Mouse (Mus musculus): ENCODE results near the gene Defb42. TPM values are rescaled to one million over a fixed set of nuclear protein-coding genes. Genes with fewer than 3 reads are reported as not detected.

Gene Defb42
- 0.31 and 0.36 TPM in 2 replicates for polyA plus RNA-seq (2015; fragmentation: Nextera tagmentation; extraction: Ambion mirVana)

GRCm38 (mm10) chr14:63046691-63047090 is at the start of gene Defb42:
Defb42 (plus strand) TSS chr14:63046991.
- H3K4me2 ChIP-seq (ENCODE audit: low read depth, low read length), result no peak within 1 kb of the TSS
- no peak for ATAC-seq (ENCODE audit: insufficient read depth, low FRiP score)
- no peaks in the 10 kb centered on the region for H3K27me3 ChIP-seq (ENCODE audit: control insufficient read depth, insufficient read depth, low read length)
- 72% methylated on average over 3 of the region's 3 CpGs for WGBS
- no peak within 1 kb of the TSS for H3K4me3 ChIP-seq (replicated peaks; ENCODE audit: low read length)
- H3K27ac ChIP-seq (ENCODE audit: low read length), result no peak within 1 kb of the TSS
- H3K36me3 ChIP-seq (ENCODE audit: control insufficient read depth, insufficient read depth, low read length), result no peaks in the 10 kb centered on the region
- no peaks in the 10 kb centered on the region for H3K4me1 ChIP-seq (ENCODE audit: control insufficient read depth, insufficient read depth, low read length)
- no peaks in the 10 kb centered on the region for H3K9me3 ChIP-seq (replicated peaks; ENCODE audit: control insufficient read depth, low read length)
- no peak within 1 kb of the TSS for H3K9ac ChIP-seq (ENCODE audit: low read length)

GRCm38 (mm10) chr14:62997777-62998176 is 49.0 kb upstream of the Defb42 start, which contains the start of gene Defb47:
Defb47 (plus strand) TSS chr14:62998077.
- Histone ChIP-seq H3K9ac (ENCODE audit: low read length) (no peak within 1 kb of the TSS), H3K36me3 (ENCODE audit: control insufficient read depth, insufficient read depth, low read length) (no peaks in the 10 kb centered on the region), H3K4me2 (ENCODE audit: low read depth, low read length) (no peak within 1 kb of the TSS), H3K4me3 (replicated peaks; ENCODE audit: low read length) (no peak within 1 kb of the TSS), H3K9me3 (replicated peaks; ENCODE audit: control insufficient read depth, low read length) (no peaks in the 10 kb centered on the region), H3K4me1 (ENCODE audit: control insufficient read depth, insufficient read depth, low read length) (no peaks in the 10 kb centered on the region), H3K27ac (ENCODE audit: low read length) (no peak within 1 kb of the TSS), H3K27me3 (ENCODE audit: control insufficient read depth, insufficient read depth, low read length) (no peaks in the 10 kb centered on the region)
- 83% methylated on average over 8 of the region's 8 CpGs for WGBS
- ATAC-seq (ENCODE audit: insufficient read depth, low FRiP score), result no peak

- H3K4me1 ChIP-seq (ENCODE audit: control insufficient read depth, insufficient read depth, low read length), result no peaks in the 10 kb centered on the region
- no peak overlapping the region for H3K9ac ChIP-seq (ENCODE audit: low read length)
- no peak for ATAC-seq (ENCODE audit: insufficient read depth, low FRiP score)
- no peaks in the 10 kb centered on the region for H3K36me3 ChIP-seq (ENCODE audit: control insufficient read depth, insufficient read depth, low read length)
- no peak overlapping the region for H3K27ac ChIP-seq (ENCODE audit: low read length)
- H3K9me3 ChIP-seq (replicated peaks; ENCODE audit: control insufficient read depth, low read length), result no peaks in the 10 kb centered on the region
- no peak overlapping the region for H3K4me3 ChIP-seq (replicated peaks; ENCODE audit: low read length)
- H3K27me3 ChIP-seq (ENCODE audit: control insufficient read depth, insufficient read depth, low read length), result no peaks in the 10 kb centered on the region
- H3K4me2 ChIP-seq (ENCODE audit: low read depth, low read length), result no peak overlapping the region
- 82% methylated on average over 4 of the region's 4 CpGs for WGBS
Observed at GRCm38 (mm10) chr14:62998977-62999376, 47.8 kb upstream of the Defb42 start.

- H3K4me1 ChIP-seq (ENCODE audit: control insufficient read depth, insufficient read depth, low read length), result no peaks in the 10 kb centered on the region
- no peaks in the 10 kb centered on the region for H3K27me3 ChIP-seq (ENCODE audit: control insufficient read depth, insufficient read depth, low read length)
- no peak overlapping the region for H3K4me3 ChIP-seq (replicated peaks; ENCODE audit: low read length)
- 65% methylated on average over 2 of the region's 2 CpGs for WGBS
- ATAC-seq (ENCODE audit: insufficient read depth, low FRiP score), result no peak
- no peaks in the 10 kb centered on the region for H3K36me3 ChIP-seq (ENCODE audit: control insufficient read depth, insufficient read depth, low read length)
- no peak overlapping the region for H3K27ac ChIP-seq (ENCODE audit: low read length)
- no peaks in the 10 kb centered on the region for H3K9me3 ChIP-seq (replicated peaks; ENCODE audit: control insufficient read depth, low read length)
- no peak overlapping the region for H3K4me2 ChIP-seq (ENCODE audit: low read depth, low read length)
- H3K9ac ChIP-seq (ENCODE audit: low read length), result no peak overlapping the region
Observed at GRCm38 (mm10) chr14:63002588-63002987, 44.2 kb upstream of the Defb42 start.

GRCm38 (mm10) chr14:63011471-63011870 is 35.3 kb upstream of the Defb42 start, which contains the start of gene Defb43:
Defb43 (plus strand) TSS chr14:63011771.
- Histone ChIP-seq H3K4me1 (ENCODE audit: control insufficient read depth, insufficient read depth, low read length) (no peaks in the 10 kb centered on the region), H3K9me3 (replicated peaks; ENCODE audit: control insufficient read depth, low read length) (no peaks in the 10 kb centered on the region), H3K9ac (ENCODE audit: low read length) (no peak within 1 kb of the TSS), H3K27me3 (ENCODE audit: control insufficient read depth, insufficient read depth, low read length) (no peaks in the 10 kb centered on the region), H3K27ac (ENCODE audit: low read length) (no peak within 1 kb of the TSS), H3K4me3 (replicated peaks; ENCODE audit: low read length) (no peak within 1 kb of the TSS), H3K36me3 (ENCODE audit: control insufficient read depth, insufficient read depth, low read length) (no peaks in the 10 kb centered on the region), H3K4me2 (ENCODE audit: low read depth, low read length) (no peak within 1 kb of the TSS)
- 94% methylated on average over 5 of the region's 5 CpGs for WGBS
- ATAC-seq (ENCODE audit: insufficient read depth, low FRiP score), result no peak

GRCm38 (mm10) chr14:63013082-63013481 is 33.7 kb upstream of the Defb42 start:
- H3K4me3 ChIP-seq (replicated peaks; ENCODE audit: low read length), result no peak overlapping the region
- no peaks in the 10 kb centered on the region for H3K9me3 ChIP-seq (replicated peaks; ENCODE audit: control insufficient read depth, low read length)
- no peaks in the 10 kb centered on the region for H3K36me3 ChIP-seq (ENCODE audit: control insufficient read depth, insufficient read depth, low read length)
- WGBS, result 71% methylated on average over 4 of the region's 4 CpGs
- no peak for ATAC-seq (ENCODE audit: insufficient read depth, low FRiP score)
- H3K27ac ChIP-seq (ENCODE audit: low read length), result no peak overlapping the region
- no peak overlapping the region for H3K4me2 ChIP-seq (ENCODE audit: low read depth, low read length)
- no peak overlapping the region for H3K9ac ChIP-seq (ENCODE audit: low read length)
- H3K27me3 ChIP-seq (ENCODE audit: control insufficient read depth, insufficient read depth, low read length), result no peaks in the 10 kb centered on the region
- no peaks in the 10 kb centered on the region for H3K4me1 ChIP-seq (ENCODE audit: control insufficient read depth, insufficient read depth, low read length)

- H3K9me3 ChIP-seq (replicated peaks; ENCODE audit: control insufficient read depth, low read length), result no peaks in the 10 kb centered on the region
- H3K4me2 ChIP-seq (ENCODE audit: low read depth, low read length), result no peak overlapping the region
- no peaks in the 10 kb centered on the region for H3K36me3 ChIP-seq (ENCODE audit: control insufficient read depth, insufficient read depth, low read length)
- no peaks in the 10 kb centered on the region for H3K4me1 ChIP-seq (ENCODE audit: control insufficient read depth, insufficient read depth, low read length)
- H3K27me3 ChIP-seq (ENCODE audit: control insufficient read depth, insufficient read depth, low read length), result no peaks in the 10 kb centered on the region
- H3K4me3 ChIP-seq (replicated peaks; ENCODE audit: low read length), result no peak overlapping the region
- H3K9ac ChIP-seq (ENCODE audit: low read length), result no peak overlapping the region
- H3K27ac ChIP-seq (ENCODE audit: low read length), result no peak overlapping the region
- WGBS, result 82% methylated on average over 4 of the region's 4 CpGs
- ATAC-seq (ENCODE audit: insufficient read depth, low FRiP score), result no peak
Observed at GRCm38 (mm10) chr14:63014667-63015066, 32.1 kb upstream of the Defb42 start.

- Histone ChIP-seq H3K27me3 (ENCODE audit: control insufficient read depth, insufficient read depth, low read length) (no peaks in the 10 kb centered on the region), H3K4me2 (ENCODE audit: low read depth, low read length) (no peak overlapping the region)
- no peak for ATAC-seq (ENCODE audit: insufficient read depth, low FRiP score)
Observed at GRCm38 (mm10) chr14:63020524-63021156, 26.2 kb upstream of the Defb42 start.

GRCm38 (mm10) chr14:63049910-63050370 is 3.1 kb downstream of the Defb42 start, which contains the start of gene Defb30:
Defb30 (minus strand) TSS chr14:63049960.
- H3K4me3 ChIP-seq (replicated peaks; ENCODE audit: low read length), result no peak within 1 kb of the TSS
- no peak within 1 kb of the TSS for H3K27ac ChIP-seq (ENCODE audit: low read length)
- no peaks in the 10 kb centered on the region for H3K27me3 ChIP-seq (ENCODE audit: control insufficient read depth, insufficient read depth, low read length)
- ATAC-seq (ENCODE audit: insufficient read depth, low FRiP score), result no peak
- no peaks in the 10 kb centered on the region for H3K4me1 ChIP-seq (ENCODE audit: control insufficient read depth, insufficient read depth, low read length)
- WGBS, result 73% methylated on average over 11 of the region's 14 CpGs
- H3K9ac ChIP-seq (ENCODE audit: low read length), result no peak within 1 kb of the TSS
- H3K4me2 ChIP-seq (ENCODE audit: low read depth, low read length), result no peak within 1 kb of the TSS
- H3K36me3 ChIP-seq (ENCODE audit: control insufficient read depth, insufficient read depth, low read length), result no peaks in the 10 kb centered on the region
- H3K9me3 ChIP-seq (replicated peaks; ENCODE audit: control insufficient read depth, low read length), result no peaks in the 10 kb centered on the region

More at GRCm38 (mm10) chr14:63020524-63021156, 26.2 kb upstream of the Defb42 start:
- Histone ChIP-seq H3K9me3 (replicated peaks; ENCODE audit: control insufficient read depth, low read length) (no peaks in the 10 kb centered on the region), H3K36me3 (ENCODE audit: control insufficient read depth, insufficient read depth, low read length) (no peaks in the 10 kb centered on the region), H3K4me3 (replicated peaks; ENCODE audit: low read length) (no peak overlapping the region), H3K9ac (ENCODE audit: low read length) (no peak overlapping the region), H3K27ac (ENCODE audit: low read length) (no peak overlapping the region), H3K4me1 (ENCODE audit: control insufficient read depth, insufficient read depth, low read length) (no peaks in the 10 kb centered on the region)
- WGBS, result 49% methylated on average over 6 of the region's 6 CpGs
